Mouse (Mus musculus) right cerebral cortex, postnatal 4 days (tissue): ENCODE results near the gene Fpgt.

ENCODE experiments used
- DNase-seq: peaks from one replicate; pipeline ENCODE4 v3.0.0-alpha.2; 2022

Gene Fpgt

GRCm38 (mm10) chr3:155093116-155093956 is at the start of gene Fpgt, which contains the start of gene Lrriq3:
TSS of gene Fpgt (minus strand) at chr3:155093403.
TSS of gene Lrriq3 (plus strand) at chr3:155093434.
- DNase-seq = peak; percentile 86

- DNase-seq = no peak
Measured at GRCm38 (mm10) chr3:155141047-155141446, 47.8 kb upstream of the Fpgt start.

GRCm38 (mm10) chr3:155137737-155138136 is 44.5 kb upstream of the Fpgt start:
- DNase-seq = no peak

GRCm38 (mm10) chr3:155105957-155106356 is 12.8 kb upstream of the Fpgt start:
- no peak for DNase-seq

GRCm38 (mm10) chr3:155099266-155099665 is 6.1 kb upstream of the Fpgt start:
- no peak for DNase-seq

GRCm38 (mm10) chr3:155092081-155092480 is 1.1 kb downstream of the Fpgt start:
- DNase-seq = no peak

GRCm38 (mm10) chr3:155077908-155078307 is 15.3 kb downstream of the Fpgt start:
- DNase-seq = no peak

GRCm38 (mm10) chr3:155059449-155059822 is 33.8 kb downstream of the Fpgt start:
- DNase-seq = no peak

- DNase-seq = no peak
Measured at GRCm38 (mm10) chr3:155058800-155059448, 34.3 kb downstream of the Fpgt start.

GRCm38 (mm10) chr3:155057566-155057965 is 35.6 kb downstream of the Fpgt start:
- no peak for DNase-seq

- no peak for DNase-seq
Measured at GRCm38 (mm10) chr3:155056606-155057005, 36.6 kb downstream of the Fpgt start.

GRCm38 (mm10) chr3:155055231-155055916 is 37.8 kb downstream of the Fpgt start, which contains the start of gene Tnni3k:
TSS of gene Tnni3k (minus strand) at chr3:155055407.
- no peak for DNase-seq

- no peak for DNase-seq
Measured at GRCm38 (mm10) chr3:155053189-155053588, 40.0 kb downstream of the Fpgt start.

- no peak for DNase-seq
Measured at GRCm38 (mm10) chr3:155052021-155052420, 41.2 kb downstream of the Fpgt start.

GRCm38 (mm10) chr3:155039012-155039836 is 54.0 kb downstream of the Fpgt start:
- DNase-seq = no peak
